Mouse (Mus musculus) midbrain, embryonic 10.5 days (tissue): ENCODE data around the gene Senp1. TPM values are rescaled to one million over a fixed set of nuclear protein-coding genes. Genes with fewer than 3 reads are reported as not detected.

Source experiments
- DNase-seq: peaks from one replicate; pipeline ENCODE4 v3.0.0-alpha.2; 2017; ENCODE audit warnings: low spot score
- H3K27ac ChIP-seq: fragments of 300-500 bp; sonication (generic); replicated peaks from 2 replicates; pipeline ENCODE4 v1.5.1; 2016; ENCODE audit warnings: mild to moderate bottlenecking
- H3K27me3 ChIP-seq: fragments of 300-500 bp; sonication (generic); 2 replicates; pipeline ENCODE4 v1.6.1; 2016; ENCODE audit warnings: low read depth, mild to moderate bottlenecking; ENCODE audit not compliant: poor library complexity, severe bottlenecking
- H3K36me3 ChIP-seq: fragments of 300-500 bp; sonication (generic); 2 replicates; pipeline ENCODE4 v1.6.1; 2016; ENCODE audit warnings: mild to moderate bottlenecking, moderate library complexity
- H3K4me1 ChIP-seq: fragments of 300-500 bp; sonication (generic); 2 replicates; pipeline ENCODE4 v1.6.1; 2016
- H3K4me3 ChIP-seq: fragments of 300-500 bp; sonication (generic); 2 replicates; pipeline ENCODE4 v1.5.1; 2016; ENCODE audit warnings: mild to moderate bottlenecking, moderate library complexity
- H3K9me3 ChIP-seq: fragments of 300-500 bp; sonication (generic); replicated peaks from 2 replicates; pipeline ENCODE4 v1.6.1; 2016; ENCODE audit warnings: mild to moderate bottlenecking
- WGBS: fragments of 180-500 bp; shearing (Covaris S2); methylation state at CpG from one replicate; pipeline ENCODE4 v1.1.7; 2016; 5-methylcytosine and 5-hydroxymethylcytosine counted together
- polyA plus RNA-seq: library from polyadenylated mRNA; unstranded; fragments of >200 nt; fragmentation: Nextera tagmentation; extraction: Ambion mirVana; gene quantifications from 2 replicates; pipeline ENCODE4 v1.2.1, GENCODE M21; 2016

The Senp1 gene
- polyA plus RNA-seq, 1 experiment from 2014 or later: 47.3 TPM

DNA sequence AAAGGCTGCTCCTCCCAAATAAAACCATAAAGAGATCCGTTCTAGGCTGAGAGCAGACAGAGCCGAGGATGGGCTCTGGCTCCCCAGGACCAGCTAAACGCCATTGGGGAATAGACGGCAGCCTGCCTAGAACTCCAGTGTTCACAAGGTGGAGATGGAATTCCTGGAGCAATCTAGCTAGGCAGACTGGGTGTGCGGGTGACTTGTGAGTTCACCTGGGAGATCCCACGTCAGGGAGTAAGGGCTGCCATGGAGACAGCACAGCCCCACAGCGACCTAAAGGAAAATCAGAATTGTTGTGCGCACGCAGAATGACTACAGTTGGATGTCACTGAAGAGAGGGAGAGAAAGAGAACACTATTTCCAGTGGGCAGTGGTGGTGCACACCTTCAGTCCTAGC, 25.0 kb downstream of the Senp1 start:
- DNase-seq: no peak
- H3K9me3 ChIP-seq: no peaks in the 10 kb centered on the region
- no peaks in the 10 kb centered on the region for H3K4me1 ChIP-seq
- H3K36me3 ChIP-seq: peaks cover 99% of the 10 kb centered on the region
- no peaks in the 10 kb centered on the region for H3K27me3 ChIP-seq
- H3K4me3 ChIP-seq: no peak overlapping the region
- no peak overlapping the region for H3K27ac ChIP-seq
- WGBS: 93% methylated on average over 9 of the region's 9 CpGs

- Histone ChIP-seq H3K4me1 (no peaks in the 10 kb centered on the region), H3K9me3 (no peaks in the 10 kb centered on the region), H3K27me3 (no peaks in the 10 kb centered on the region), H3K36me3 (peaks cover 100% of the 10 kb centered on the region), H3K4me3 (no peak overlapping the region), H3K27ac (no peak overlapping the region)
- WGBS: 75% methylated on average over 3 of the region's 3 CpGs
- no peak for DNase-seq
These were observed 26.1 kb downstream of the Senp1 start for GRCm38 (mm10) chr15:98067492-98067891.

DNA sequence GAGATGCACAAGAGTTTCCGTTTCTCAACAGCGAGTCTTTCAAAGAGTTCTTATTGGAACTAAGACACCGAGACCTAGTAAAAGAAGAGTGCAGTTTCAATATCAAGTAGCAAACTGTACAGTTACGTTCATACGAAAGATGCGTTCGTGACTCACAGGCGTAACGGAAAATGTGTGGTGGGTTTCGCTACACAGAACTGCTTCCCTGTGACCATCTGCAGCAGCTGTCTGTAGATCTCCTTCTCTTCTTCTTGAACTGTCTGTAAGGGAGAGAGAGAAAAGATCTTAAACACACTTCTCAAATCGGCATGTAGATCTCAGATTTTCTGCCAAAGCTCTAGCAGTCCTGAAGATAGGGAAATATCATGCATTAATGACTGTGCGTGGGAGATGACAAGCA, 26.9 kb downstream of the Senp1 start:
- Histone ChIP-seq H3K4me3 (no peak overlapping the region), H3K4me1 (no peaks in the 10 kb centered on the region), H3K27ac (no peak overlapping the region), H3K9me3 (no peaks in the 10 kb centered on the region), H3K36me3 (peaks cover 100% of the 10 kb centered on the region), H3K27me3 (no peaks in the 10 kb centered on the region)
- WGBS: 96% methylated on average over 12 of the region's 12 CpGs
- DNase-seq: no peak

DNA sequence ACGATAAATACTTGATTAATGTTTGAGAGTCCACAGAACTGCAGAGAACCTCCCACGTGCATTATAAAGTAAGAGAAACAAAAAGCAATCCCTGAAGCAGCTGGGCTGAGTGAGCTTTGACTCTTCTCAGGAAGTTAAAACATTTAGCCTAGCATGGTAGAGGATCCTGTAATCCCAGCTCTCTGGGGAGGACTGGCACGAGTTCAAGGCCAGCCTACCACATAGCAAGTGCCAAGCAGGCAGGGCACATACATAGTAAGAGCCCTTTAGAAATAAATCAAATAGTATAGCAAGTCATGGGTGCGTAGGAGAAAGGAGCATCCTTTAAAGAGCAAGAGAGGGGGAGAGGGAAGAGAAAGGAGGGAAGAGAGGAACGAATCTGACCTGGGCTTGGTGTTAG, 27.7 kb downstream of the Senp1 start:
- WGBS: 92% methylated on average over 5 of the region's 5 CpGs
- Histone ChIP-seq H3K36me3 (peaks cover 100% of the 10 kb centered on the region), H3K4me3 (no peak overlapping the region), H3K4me1 (no peaks in the 10 kb centered on the region), H3K27ac (no peak overlapping the region), H3K27me3 (no peaks in the 10 kb centered on the region), H3K9me3 (no peaks in the 10 kb centered on the region)
- no peak for DNase-seq

GRCm38 (mm10) chr15:98055246-98055645, 38.3 kb downstream of the Senp1 start:
- peak; percentile 61 for DNase-seq
- no peaks in the 10 kb centered on the region for H3K27me3 ChIP-seq
- H3K36me3 ChIP-seq: peaks cover 91% of the 10 kb centered on the region
- no peaks in the 10 kb centered on the region for H3K9me3 ChIP-seq
- WGBS: 38% methylated on average over 5 of the region's 5 CpGs
- no peak overlapping the region for H3K4me3 ChIP-seq
- no peaks in the 10 kb centered on the region for H3K4me1 ChIP-seq
- H3K27ac ChIP-seq: no peak overlapping the region

GRCm38 (mm10) chr15:98051685-98052084, 41.9 kb downstream of the Senp1 start:
- 92% methylated on average over 5 of the region's 5 CpGs for WGBS
- H3K36me3 ChIP-seq: peaks cover 86% of the 10 kb centered on the region

GRCm38 (mm10) chr15:98048918-98049700, 44.4 kb downstream of the Senp1 start:
- Histone ChIP-seq H3K4me3 (no peak overlapping the region), H3K9me3 (no peaks in the 10 kb centered on the region; the same call in 1 of the 2 replicates), H3K27ac (no peak overlapping the region), H3K36me3 (peaks cover 90% of the 10 kb centered on the region), H3K4me1 (no peaks in the 10 kb centered on the region), H3K27me3 (no peaks in the 10 kb centered on the region)
- no peak for DNase-seq
- WGBS: 92% methylated on average over 13 of the region's 13 CpGs

More at GRCm38 (mm10) chr15:98051685-98052084, 41.9 kb downstream of the Senp1 start:
- Histone ChIP-seq H3K4me1 (no peaks in the 10 kb centered on the region), H3K27ac (no peak overlapping the region), H3K4me3 (no peak overlapping the region), H3K27me3 (no peaks in the 10 kb centered on the region), H3K9me3 (no peaks in the 10 kb centered on the region)
- DNase-seq: no peak

GRCm38 (mm10) chr15:98044387-98044786, 49.2 kb downstream of the Senp1 start:
- H3K4me1 ChIP-seq: no peaks in the 10 kb centered on the region
- H3K36me3 ChIP-seq: peaks cover 98% of the 10 kb centered on the region
- WGBS: 92% methylated on average over 5 of the region's 5 CpGs
- no peaks in the 10 kb centered on the region for H3K27me3 ChIP-seq
- no peaks in the 10 kb centered on the region; the same call in 1 of the 2 replicates for H3K9me3 ChIP-seq
- no peak overlapping the region for H3K27ac ChIP-seq
- no peak for DNase-seq
- H3K4me3 ChIP-seq: no peak overlapping the region

GRCm38 (mm10) chr15:98043967-98044366, 49.6 kb downstream of the Senp1 start:
- Histone ChIP-seq H3K36me3 (peaks cover 97% of the 10 kb centered on the region), H3K4me3 (no peak overlapping the region), H3K4me1 (no peaks in the 10 kb centered on the region), H3K27me3 (no peaks in the 10 kb centered on the region), H3K27ac (no peak overlapping the region), H3K9me3 (no peaks in the 10 kb centered on the region; the same call in 1 of the 2 replicates)
- no peak for DNase-seq
- 96% methylated on average over 6 of the region's 6 CpGs for WGBS

DNA sequence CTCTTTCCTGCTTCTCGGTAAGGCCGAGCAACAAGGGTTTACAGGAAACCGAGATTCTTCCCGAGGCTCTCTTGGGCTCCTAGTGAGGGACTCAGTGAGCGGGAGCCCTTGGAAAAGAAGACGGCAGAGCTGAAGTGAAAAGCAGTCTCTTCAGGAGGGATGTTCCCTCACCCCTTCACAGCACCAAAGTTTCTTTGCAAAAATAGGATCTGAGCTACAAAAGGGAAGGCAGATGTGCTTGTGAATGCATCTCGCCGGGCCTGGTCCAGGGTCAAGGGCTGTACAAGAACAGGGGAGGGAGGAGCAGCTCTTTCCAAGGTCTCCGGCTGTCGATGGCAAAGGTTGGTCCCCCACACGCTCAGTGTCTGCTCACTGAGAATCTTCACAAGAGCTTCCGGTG, 51.0 kb downstream of the Senp1 start:
- no peak for DNase-seq
- Histone ChIP-seq H3K36me3 (peaks cover 97% of the 10 kb centered on the region), H3K4me3 (no peak overlapping the region), H3K9me3 (no peaks in the 10 kb centered on the region; the same call in 1 of the 2 replicates), H3K27me3 (no peaks in the 10 kb centered on the region), H3K4me1 (no peaks in the 10 kb centered on the region), H3K27ac (no peak overlapping the region)
- 89% methylated on average over 12 of the region's 12 CpGs for WGBS

- no peak overlapping the region for H3K27ac ChIP-seq
- 90% methylated on average over 10 of the region's 10 CpGs for WGBS
- H3K4me1 ChIP-seq: peaks cover 15% of the 10 kb centered on the region
- no peak for DNase-seq
- H3K9me3 ChIP-seq: no peaks in the 10 kb centered on the region; the same call in 1 of the 2 replicates
- no peak overlapping the region for H3K4me3 ChIP-seq
- no peaks in the 10 kb centered on the region for H3K27me3 ChIP-seq
- peaks cover 94% of the 10 kb centered on the region for H3K36me3 ChIP-seq
These were observed 53.9 kb downstream of the Senp1 start for GRCm38 (mm10) chr15:98039682-98040081.

DNA sequence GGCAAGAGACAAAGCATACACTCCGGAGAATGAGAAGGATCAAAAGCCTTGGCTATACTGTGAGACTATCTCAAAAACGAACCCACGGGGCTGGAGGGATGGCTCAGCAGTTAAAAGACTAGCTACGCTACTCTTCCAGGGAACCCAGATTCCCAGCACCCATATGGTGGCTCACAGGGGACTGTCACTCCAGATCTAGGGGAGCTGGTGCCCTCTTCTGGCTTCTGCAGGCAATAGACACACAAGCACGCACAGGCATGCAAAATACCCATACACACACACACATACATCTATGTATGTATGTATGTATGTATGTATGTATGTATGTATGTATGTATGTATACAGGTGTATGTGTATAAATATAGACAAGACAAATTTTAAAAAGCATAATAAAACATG, 57.0 kb downstream of the Senp1 start:
- no peak overlapping the region for H3K4me3 ChIP-seq
- peaks cover 73% of the 10 kb centered on the region for H3K36me3 ChIP-seq
- no peak overlapping the region for H3K27ac ChIP-seq
- 98% methylated on average over 5 of the region's 5 CpGs for WGBS
- no peaks in the 10 kb centered on the region for H3K27me3 ChIP-seq
- H3K4me1 ChIP-seq: peaks cover 17% of the 10 kb centered on the region
- no peaks in the 10 kb centered on the region; the same call in 1 of the 2 replicates for H3K9me3 ChIP-seq
- no peak for DNase-seq

DNA sequence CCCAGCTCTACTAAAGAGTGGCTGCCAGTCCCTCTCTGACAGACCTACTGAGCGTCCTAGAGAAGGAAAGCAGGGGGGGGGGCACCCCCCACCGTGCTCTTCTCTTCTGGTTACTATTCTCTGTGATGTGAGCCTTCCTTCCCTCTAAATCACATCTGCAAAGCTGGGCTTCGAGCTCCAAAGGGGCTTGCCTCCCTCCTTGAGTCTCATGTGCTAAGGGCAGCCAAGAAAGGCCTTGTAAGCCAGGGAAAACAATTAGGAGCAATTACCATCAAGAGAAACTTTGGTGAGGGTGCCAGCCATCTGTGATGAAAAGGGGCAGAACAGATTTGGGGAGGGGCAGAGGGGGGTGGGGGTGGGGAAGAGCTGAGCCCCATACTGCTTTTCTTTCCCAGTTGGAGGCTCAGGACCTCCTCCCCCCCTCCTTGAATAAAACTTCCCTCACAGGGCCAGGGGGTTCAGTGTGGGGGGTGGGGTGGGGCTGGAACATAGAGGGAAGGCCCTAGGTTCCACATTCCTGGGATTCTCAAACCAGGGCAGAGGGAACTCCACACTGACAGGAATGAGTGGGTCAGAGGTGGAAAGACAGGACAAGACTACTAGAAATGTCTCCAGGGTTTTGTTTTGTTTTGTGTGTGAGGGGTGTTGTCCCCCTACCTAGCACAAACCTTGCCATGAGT, 58.3 kb downstream of the Senp1 start:
- peak overlapping the region; percentile 63 for H3K27ac ChIP-seq
- H3K27me3 ChIP-seq: no peaks in the 10 kb centered on the region
- no peaks in the 10 kb centered on the region; the same call in 1 of the 2 replicates for H3K9me3 ChIP-seq
- peaks cover 23% of the 10 kb centered on the region for H3K4me1 ChIP-seq
- peaks cover 59% of the 10 kb centered on the region for H3K36me3 ChIP-seq
- H3K4me3 ChIP-seq: no peak overlapping the region
- DNase-seq: no peak
- 3% methylated on average over 3 of the region's 3 CpGs for WGBS
